Mouse (Mus musculus): Measurements from ENCODE around the gene Akap6. TPM values are rescaled to one million over a fixed set of nuclear protein-coding genes. Genes with fewer than 3 reads are reported as not detected.

The Akap6 gene
- total RNA-seq, 2 experiments from 2014 or later = 110 to 131 TPM

Other genes starting within 250 kb of the Akap6 start
- gene Arhgap5, start 195.4 kb upstream of the Akap6 start, total RNA-seq (2021) = 10 to 100 TPM; 78.7 to 88.7 TPM